Mouse (Mus musculus) hindbrain, embryonic 11.5 days (tissue): ENCODE data around the gene Ksr2. TPM values are rescaled to one million over a fixed set of nuclear protein-coding genes. Genes with fewer than 3 reads are reported as not detected.
A peak's percentile ranks its signal among the peaks of the same experiment; 100 is the strongest.

Experiments
- ATAC-seq: fragments of 200-750 bp; cut with Nextera tagmentation; 2 replicates; pipeline ENCODE4 v1.8.0; 2017; ENCODE audit warnings: mild to moderate bottlenecking, moderate TSS enrichment, moderate library complexity; ENCODE audit not compliant: low FRiP score
- DNase-seq: peaks from one replicate; pipeline ENCODE4 v3.0.0-alpha.2; 2015; ENCODE audit warnings: low spot score
- H3K27ac ChIP-seq: fragments of 300-500 bp; sonication (generic); 2 replicates; pipeline ENCODE4 v1.5.1; 2014; ENCODE audit warnings: mild to moderate bottlenecking, low read depth, low read length
- H3K27me3 ChIP-seq: fragments of 300-500 bp; sonication (generic); 2 replicates; pipeline ENCODE4 v1.6.1; 2014; ENCODE audit warnings: mild to moderate bottlenecking, low read length, moderate library complexity, mixed read lengths; ENCODE audit not compliant: control insufficient read depth, insufficient read depth
- H3K36me3 ChIP-seq: fragments of 300-500 bp; sonication (generic); 2 replicates; pipeline ENCODE4 v1.6.1; 2014; ENCODE audit warnings: mild to moderate bottlenecking, low read length, moderate library complexity, mixed read lengths; ENCODE audit not compliant: control insufficient read depth, insufficient read depth
- H3K4me1 ChIP-seq: fragments of 300-500 bp; sonication (generic); replicated peaks from 2 replicates; pipeline ENCODE4 v1.6.1; 2014; ENCODE audit warnings: low read length, mixed read lengths; ENCODE audit not compliant: control insufficient read depth, insufficient read depth
- H3K4me2 ChIP-seq: fragments of 300-500 bp; sonication (generic); replicated peaks from 2 replicates; pipeline ENCODE4 v1.6.1; 2014; ENCODE audit warnings: mild to moderate bottlenecking, low read depth, low read length
- H3K4me3 ChIP-seq: fragments of 300-500 bp; sonication (generic); 2 replicates; pipeline ENCODE4 v1.5.1; 2014; ENCODE audit warnings: low read depth, low read length
- H3K9ac ChIP-seq: fragments of 300-500 bp; sonication (generic); 2 replicates; pipeline ENCODE4 v1.6.1; 2014; ENCODE audit warnings: low read depth, low read length
- H3K9me3 ChIP-seq: fragments of 300-500 bp; sonication (generic); 2 replicates; pipeline ENCODE4 v1.6.1; 2016; ENCODE audit warnings: low read length; ENCODE audit not compliant: control insufficient read depth
- WGBS: fragments of 180-500 bp; shearing (Covaris S2); extraction: QIAGEN DNeasy Blood & Tissue Kit; methylation state at CpG from one replicate; pipeline ENCODE4 v1.1.7; 2014; 5-methylcytosine and 5-hydroxymethylcytosine counted together
- polyA plus RNA-seq: library from polyadenylated mRNA; unstranded; fragments of >200 nt; fragmentation: Nextera tagmentation; extraction: Ambion mirVana; gene quantifications from 2 replicates; pipeline ENCODE4 v1.2.1, GENCODE M21; 2014

Ksr2 gene
- polyA plus RNA-seq, 1 experiment from 2014 or later, result 2.9 TPM

DNA sequence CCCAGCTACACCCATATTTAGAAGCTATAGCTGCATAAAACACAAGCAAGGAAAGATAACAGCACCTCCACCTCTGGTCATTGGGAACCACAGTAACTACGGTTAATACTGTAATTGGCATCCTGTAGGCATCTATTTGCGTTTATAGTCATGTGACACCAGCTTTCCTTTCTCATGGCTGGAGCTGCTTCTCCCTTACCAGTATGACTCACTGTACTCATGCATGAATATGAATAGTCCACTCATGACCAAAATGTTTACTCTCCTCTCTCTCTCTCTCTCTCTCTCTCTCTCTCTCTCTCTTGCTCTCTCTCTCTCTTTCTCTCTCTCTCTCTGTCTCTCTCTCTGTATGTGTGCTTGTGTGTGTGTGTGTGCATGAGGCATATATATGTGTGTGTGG is 147.3 kb downstream of the Ksr2 start:
- WGBS, result 90% methylated on average over 2 of the region's 2 CpGs
- no peak overlapping the region for H3K4me3 ChIP-seq
- DNase-seq (no peak), ATAC-seq (no peak)
- no peak overlapping the region for H3K9ac ChIP-seq
- H3K4me1 ChIP-seq, result no peaks in the 10 kb centered on the region
- no peak overlapping the region for H3K27ac ChIP-seq
- H3K36me3 ChIP-seq, result no peaks in the 10 kb centered on the region
- H3K4me2 ChIP-seq, result no peak overlapping the region
- H3K9me3 ChIP-seq, result no peaks in the 10 kb centered on the region
- no peaks in the 10 kb centered on the region for H3K27me3 ChIP-seq

DNA sequence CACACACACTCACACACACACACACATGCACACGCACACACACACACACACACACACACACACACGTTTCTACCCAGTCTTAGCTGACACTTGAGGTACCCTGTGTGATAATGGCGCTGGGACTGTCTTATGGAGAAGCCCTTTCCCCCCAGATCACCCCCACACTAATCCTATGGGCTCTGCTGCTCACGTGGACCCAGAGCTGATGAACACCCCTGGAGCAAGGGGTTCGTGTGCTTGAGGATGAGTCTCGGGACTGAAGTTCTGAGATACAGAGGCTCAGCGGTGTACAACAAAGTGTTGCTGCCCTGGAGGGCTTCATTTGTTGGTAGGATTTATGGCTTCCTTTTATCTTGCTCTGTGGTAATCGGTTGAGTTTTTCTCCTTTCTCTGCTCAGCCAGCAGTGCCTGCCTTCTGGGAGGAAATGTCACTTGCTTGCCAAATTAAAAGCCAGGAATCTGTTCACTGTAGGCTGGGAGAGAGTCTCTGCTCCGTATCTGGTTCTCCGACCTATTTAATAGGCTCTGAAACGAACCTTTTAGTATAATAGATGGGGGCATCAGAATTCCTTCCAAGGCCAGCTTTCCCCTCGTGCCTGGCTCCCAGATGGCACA is 152.4 kb downstream of the Ksr2 start:
- 75% methylated on average over 12 of the region's 12 CpGs for whole genome bisulfite sequencing
- no peak overlapping the region for H3K4me3 ChIP-seq
- H3K27me3 ChIP-seq, result no peaks in the 10 kb centered on the region
- H3K9me3 ChIP-seq, result no peaks in the 10 kb centered on the region
- no peaks in the 10 kb centered on the region for H3K4me1 ChIP-seq
- H3K4me2 ChIP-seq, result no peak overlapping the region
- no peak overlapping the region for H3K9ac ChIP-seq
- no peak for ATAC-seq
- no peak for DNase-seq
- H3K27ac ChIP-seq, result no peak overlapping the region
- no peaks in the 10 kb centered on the region for H3K36me3 ChIP-seq

DNA sequence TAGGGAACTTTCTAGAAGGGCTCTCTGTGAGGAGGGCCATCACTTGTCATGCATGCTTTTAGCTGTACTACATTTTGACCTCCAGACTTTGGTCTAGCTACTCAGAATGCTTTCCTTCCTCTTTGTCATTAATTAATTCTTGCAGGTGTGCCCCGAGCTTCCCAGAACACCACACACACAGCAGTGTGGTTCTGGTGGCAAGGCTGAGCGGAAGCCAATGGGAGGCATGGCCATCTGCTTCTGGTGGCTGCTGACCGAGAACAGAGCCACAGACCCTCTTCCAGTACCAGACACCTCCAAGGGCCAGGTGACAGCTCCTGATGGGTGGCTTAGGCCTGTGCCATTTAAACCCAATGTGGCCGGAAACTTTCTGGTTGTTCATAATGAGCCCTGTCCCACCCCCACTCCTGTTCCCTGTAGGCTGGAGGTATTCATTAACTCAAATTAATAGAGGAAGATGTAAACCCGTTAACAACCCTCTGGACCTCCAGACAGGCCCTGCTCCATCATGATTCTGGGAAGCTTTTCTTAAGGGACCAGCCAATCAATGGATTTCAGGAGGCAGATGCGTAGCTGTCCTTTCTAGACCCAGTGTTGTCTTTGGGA is 155.5 kb downstream of the Ksr2 start:
- 84% methylated on average over 6 of the region's 6 CpGs for WGBS
- Histone ChIP-seq H3K4me1 (no peaks in the 10 kb centered on the region), H3K9ac (no peak overlapping the region)

DNA sequence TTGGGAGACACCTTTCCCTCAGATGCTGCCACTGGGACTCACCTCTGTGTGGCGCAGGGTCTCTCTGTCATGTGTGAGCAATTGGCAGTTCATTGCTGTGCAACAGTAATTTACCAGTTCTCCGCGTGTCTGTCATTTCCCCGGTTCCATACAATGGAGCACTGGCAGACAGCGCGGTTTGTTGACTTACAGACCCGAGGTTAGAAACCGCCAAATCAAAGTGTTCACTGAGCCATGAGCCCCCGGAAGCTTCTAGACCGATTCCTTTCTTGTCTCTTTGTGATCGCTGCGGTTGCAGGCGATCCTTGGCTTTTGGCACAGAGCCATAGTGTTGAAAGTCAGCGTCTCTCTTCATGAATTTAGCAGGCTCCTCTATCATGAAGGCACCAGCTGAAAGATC is 158.6 kb downstream of the Ksr2 start:
- DNase-seq, result peak; percentile 10
- H3K27me3 ChIP-seq, result no peaks in the 10 kb centered on the region
- H3K9ac ChIP-seq, result no peak overlapping the region
- no peaks in the 10 kb centered on the region for H3K9me3 ChIP-seq
- no peaks in the 10 kb centered on the region for H3K36me3 ChIP-seq
- no peak for ATAC-seq
- H3K4me1 ChIP-seq, result no peaks in the 10 kb centered on the region
- H3K27ac ChIP-seq, result no peak overlapping the region
- no peak overlapping the region for H3K4me3 ChIP-seq
- H3K4me2 ChIP-seq, result no peak overlapping the region
- 75% methylated on average over 14 of the region's 14 CpGs for WGBS

More for the DNA sequence above, 155.5 kb downstream of the Ksr2 start:
- Histone ChIP-seq H3K27ac (no peak overlapping the region), H3K4me2 (no peak overlapping the region), H3K9me3 (no peaks in the 10 kb centered on the region), H3K4me3 (no peak overlapping the region), H3K27me3 (no peaks in the 10 kb centered on the region), H3K36me3 (no peaks in the 10 kb centered on the region)
- DNase-seq, result no peak
- ATAC-seq, result no peak

DNA sequence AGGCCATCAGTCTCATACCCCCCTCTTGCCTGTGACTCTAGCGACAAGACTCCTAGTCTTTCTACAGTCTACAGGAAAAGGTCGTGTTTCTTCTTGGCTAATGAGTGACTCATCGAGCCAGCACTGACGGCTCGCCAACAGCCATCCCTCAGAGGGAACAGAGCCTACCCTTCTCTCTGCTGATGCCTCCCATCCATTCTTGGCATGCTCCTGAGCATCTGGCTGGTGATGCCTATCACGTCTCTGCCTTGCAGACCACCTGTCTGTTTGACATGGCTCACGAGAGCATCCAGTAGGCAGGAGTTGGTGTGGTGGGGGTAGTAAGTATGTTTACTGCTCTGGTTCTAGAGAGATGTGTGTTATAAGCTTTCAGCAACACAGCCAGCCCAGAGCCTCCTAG is 161.1 kb downstream of the Ksr2 start:
- ATAC-seq (no peak), DNase-seq (no peak)
- H3K27ac ChIP-seq, result no peak overlapping the region
- no peak overlapping the region for H3K4me2 ChIP-seq
- no peak overlapping the region for H3K4me3 ChIP-seq
- H3K36me3 ChIP-seq, result no peaks in the 10 kb centered on the region
- H3K9me3 ChIP-seq, result no peaks in the 10 kb centered on the region
- no peaks in the 10 kb centered on the region for H3K27me3 ChIP-seq
- H3K9ac ChIP-seq, result no peak overlapping the region
- H3K4me1 ChIP-seq, result no peaks in the 10 kb centered on the region
- 80% methylated on average over 7 of the region's 7 CpGs for WGBS

DNA sequence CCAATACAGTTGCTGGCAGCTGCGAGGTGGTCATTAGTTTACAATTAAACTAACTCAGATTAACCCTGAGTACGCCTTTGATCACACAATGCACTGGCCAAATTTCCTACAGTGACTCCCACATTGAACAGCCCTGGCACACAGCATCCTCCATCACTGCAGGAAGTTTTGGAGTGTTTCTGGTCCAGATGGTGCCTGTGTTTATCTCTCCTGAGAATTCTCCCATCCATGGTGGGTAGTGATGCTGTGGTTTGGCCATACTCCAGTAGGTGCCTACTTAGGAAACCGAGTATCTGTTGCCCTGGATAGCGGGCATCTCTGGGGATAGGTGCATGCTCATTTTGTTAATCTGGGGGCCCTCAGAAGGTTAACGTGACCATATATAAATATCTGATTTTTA is 163.8 kb downstream of the Ksr2 start:
- 91% methylated on average over 5 of the region's 5 CpGs for WGBS
- no peak overlapping the region for H3K27ac ChIP-seq
- ATAC-seq (no peak), DNase-seq (no peak)
- H3K9me3 ChIP-seq, result no peaks in the 10 kb centered on the region
- no peaks in the 10 kb centered on the region for H3K27me3 ChIP-seq
- no peaks in the 10 kb centered on the region for H3K4me1 ChIP-seq
- H3K9ac ChIP-seq, result no peak overlapping the region
- no peaks in the 10 kb centered on the region for H3K36me3 ChIP-seq
- H3K4me3 ChIP-seq, result no peak overlapping the region
- no peak overlapping the region for H3K4me2 ChIP-seq

DNA sequence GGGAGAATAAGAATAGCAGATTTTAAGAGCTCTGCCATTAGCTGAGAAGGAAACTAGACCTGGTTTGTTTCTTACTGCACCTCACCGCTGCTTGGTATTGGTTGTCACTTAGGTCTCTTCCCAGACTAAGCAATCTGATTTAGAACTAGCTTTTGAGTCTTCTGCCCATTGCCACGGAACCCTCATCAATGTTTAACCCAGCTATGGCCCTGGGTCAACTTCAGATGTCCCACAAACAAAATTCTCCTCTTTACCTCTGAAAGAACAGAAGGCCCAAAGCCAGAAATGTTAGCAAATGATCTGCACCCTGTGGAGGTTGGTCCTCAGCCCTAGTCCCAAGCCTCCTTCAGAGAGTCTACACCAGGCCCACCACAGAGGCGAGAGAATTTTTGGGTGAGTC is 167.9 kb downstream of the Ksr2 start:
- no peak overlapping the region for H3K4me3 ChIP-seq
- no peak overlapping the region for H3K9ac ChIP-seq
- no peak overlapping the region for H3K27ac ChIP-seq
- 87% methylated on average over 3 of the region's 3 CpGs for WGBS
- no peak for ATAC-seq
- no peak overlapping the region for H3K4me2 ChIP-seq
- H3K9me3 ChIP-seq, result no peaks in the 10 kb centered on the region
- no peak for DNase-seq
- H3K4me1 ChIP-seq, result no peaks in the 10 kb centered on the region
- H3K36me3 ChIP-seq, result no peaks in the 10 kb centered on the region
- no peaks in the 10 kb centered on the region for H3K27me3 ChIP-seq

DNA sequence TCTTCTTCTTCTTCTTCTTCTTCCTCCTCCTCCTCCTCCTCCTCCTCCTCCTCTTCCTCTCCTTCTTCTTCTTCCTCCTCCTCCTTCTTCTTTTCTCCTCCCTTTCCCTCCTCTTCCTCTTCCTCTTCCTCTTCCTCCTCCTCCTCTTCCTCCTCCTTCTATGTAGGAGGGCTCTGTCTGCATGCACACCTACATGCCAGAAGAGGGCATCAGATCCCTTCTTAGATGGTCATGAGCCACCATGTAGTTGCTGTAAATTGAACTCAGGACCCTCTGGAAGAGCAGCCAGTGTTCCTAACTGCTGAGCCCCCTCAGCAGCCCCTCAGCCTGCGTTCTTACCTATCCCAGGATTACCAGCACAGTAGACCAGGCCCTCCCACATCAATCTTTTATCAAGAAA is 170.6 kb downstream of the Ksr2 start:
- WGBS, result 68% methylated on average over 1 of the region's 1 CpGs
- Histone ChIP-seq H3K36me3 (no peaks in the 10 kb centered on the region), H3K4me1 (no peaks in the 10 kb centered on the region), H3K4me3 (no peak overlapping the region), H3K9me3 (no peaks in the 10 kb centered on the region), H3K9ac (no peak overlapping the region), H3K4me2 (no peak overlapping the region), H3K27ac (no peak overlapping the region), H3K27me3 (no peaks in the 10 kb centered on the region)
- DNase-seq (no peak), ATAC-seq (no peak)

DNA sequence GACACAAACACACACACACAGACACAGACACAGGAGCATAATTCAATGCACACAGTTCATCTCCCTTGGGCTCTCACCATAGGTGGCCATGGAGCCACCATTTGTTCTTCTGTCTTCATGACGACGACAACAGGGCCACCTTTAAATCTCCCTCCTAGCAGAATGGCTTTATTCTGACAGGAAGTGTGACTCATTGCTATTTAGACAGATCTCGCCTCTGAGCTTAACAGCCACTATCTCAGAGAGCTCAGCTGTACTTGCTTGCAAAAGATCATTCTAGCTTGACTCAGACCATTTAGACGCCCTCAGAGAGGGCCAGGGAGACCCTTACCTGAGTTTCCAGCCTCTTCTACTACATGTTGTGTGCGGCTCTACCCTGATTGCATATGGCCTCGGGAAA is 175.5 kb downstream of the Ksr2 start:
- Histone ChIP-seq H3K36me3 (no peaks in the 10 kb centered on the region), H3K4me2 (no peak overlapping the region), H3K27ac (no peak overlapping the region), H3K9me3 (no peaks in the 10 kb centered on the region), H3K4me1 (no peaks in the 10 kb centered on the region), H3K4me3 (no peak overlapping the region), H3K27me3 (no peaks in the 10 kb centered on the region), H3K9ac (no peak overlapping the region)
- ATAC-seq (no peak), DNase-seq (no peak)
- WGBS, result 79% methylated on average over 6 of the region's 6 CpGs
